Mouse (Mus musculus): Measurements from ENCODE around the gene Osbpl9.
A peak's percentile ranks its signal among the peaks of the same experiment; 100 is the strongest.

Gene Osbpl9

GRCm38 (mm10) chr4:109204416-109204815 is 2.3 kb upstream of the Osbpl9 start:
- no peak for DNase-seq (ENCODE audit: low spot score)

DNA sequence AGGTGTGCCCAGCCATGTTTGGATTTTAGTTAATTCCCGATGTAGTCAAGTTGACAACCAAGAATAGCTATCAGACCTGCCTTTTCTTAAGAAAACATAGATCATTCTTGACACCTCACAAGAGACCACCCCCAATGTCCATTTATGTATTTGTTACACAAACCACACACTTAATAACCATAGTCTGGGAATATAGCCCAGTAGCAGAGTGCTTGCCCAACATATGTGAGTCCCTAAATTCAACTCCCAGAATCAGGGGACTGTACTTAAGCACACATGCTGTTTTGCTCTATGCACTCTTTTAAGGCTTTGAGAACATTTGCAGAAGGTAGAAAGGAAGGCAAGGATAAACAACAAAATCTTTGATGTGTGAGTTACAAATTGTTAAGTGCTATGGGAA is 1.9 kb upstream of the Osbpl9 start:
- no peak for DNase-seq (ENCODE audit: low spot score)

GRCm38 (mm10) chr4:109199069-109199468 is 3.0 kb downstream of the Osbpl9 start:
- DNase-seq (ENCODE audit: low spot score): no peak

DNA sequence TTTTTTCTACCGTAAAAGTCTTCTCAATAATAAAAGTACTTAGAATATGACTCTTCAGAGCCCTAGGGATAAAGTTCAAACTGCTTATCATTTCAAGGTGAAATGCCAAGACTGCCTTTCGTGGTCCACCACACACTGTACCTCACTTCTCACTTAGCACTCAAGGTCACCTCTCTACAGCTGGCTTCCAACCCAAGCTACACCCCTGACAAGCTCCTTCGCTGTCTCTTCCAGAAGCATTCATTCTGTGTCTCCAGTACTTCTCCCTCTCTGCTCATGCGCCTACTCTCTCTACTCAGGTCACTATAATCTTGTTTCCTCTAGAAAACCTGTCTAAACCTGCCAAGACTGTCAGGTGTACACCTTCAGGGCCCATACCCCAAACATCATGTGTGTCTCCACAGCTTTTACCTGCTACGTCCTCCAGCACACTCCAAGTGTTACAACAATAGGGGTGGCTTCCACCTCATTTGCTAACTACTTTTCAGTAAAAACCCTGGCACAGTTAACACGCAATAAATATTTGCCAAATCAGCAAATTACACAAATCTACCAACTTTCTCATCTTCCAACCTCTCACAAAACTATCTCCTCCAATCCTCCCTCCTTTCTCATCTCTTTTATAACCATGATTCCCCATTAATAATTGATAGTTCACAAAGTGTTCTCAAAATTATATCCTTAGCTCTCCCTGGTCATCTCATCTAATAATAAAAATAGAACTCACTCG is 6.0 kb downstream of the Osbpl9 start:
- no peak for DNase-seq (ENCODE audit: low spot score)

- DNase-seq (ENCODE audit: low spot score): no peak
Observed at GRCm38 (mm10) chr4:109193886-109194285, 8.2 kb downstream of the Osbpl9 start.

- DNase-seq (ENCODE audit: low spot score): no peak
Observed at GRCm38 (mm10) chr4:109191598-109191997, 10.5 kb downstream of the Osbpl9 start.

DNA sequence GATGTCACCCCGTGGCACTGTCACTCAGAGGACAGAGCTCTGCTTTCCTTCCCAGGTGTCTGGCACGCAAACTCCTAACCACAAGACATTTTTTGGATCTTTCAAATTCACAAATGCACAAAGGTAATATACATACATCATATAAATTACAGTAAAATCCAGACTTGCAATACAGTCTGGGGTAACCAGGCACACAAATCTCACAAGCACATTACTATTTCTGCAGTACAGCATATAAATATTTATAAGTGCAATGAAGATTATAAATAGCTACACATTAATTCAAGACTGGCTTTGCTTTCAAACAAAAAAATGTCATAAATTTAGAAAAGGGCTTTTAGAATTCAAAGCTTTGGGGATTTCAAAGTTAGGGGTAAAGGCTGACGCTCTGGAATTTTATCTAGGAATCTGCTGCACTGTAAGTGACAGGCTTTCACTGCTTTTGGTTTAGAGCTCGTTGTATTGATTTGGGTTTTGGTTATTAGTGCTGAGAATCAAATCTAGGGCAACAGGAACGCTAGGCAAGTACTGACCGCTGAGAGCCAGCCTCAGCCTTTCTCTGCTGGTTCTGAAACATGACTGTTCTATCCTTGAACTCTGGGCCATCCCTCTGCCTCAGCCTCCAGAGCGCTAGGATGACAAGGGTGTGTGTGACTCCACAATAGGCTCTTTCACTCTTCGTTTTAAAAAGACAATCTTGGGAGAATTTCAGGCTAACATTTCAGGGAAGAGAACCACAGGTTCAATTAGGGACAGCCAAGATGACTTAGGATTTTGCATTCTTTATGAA is 16.3 kb downstream of the Osbpl9 start:
- no peak for DNase-seq (ENCODE audit: low spot score)

DNA sequence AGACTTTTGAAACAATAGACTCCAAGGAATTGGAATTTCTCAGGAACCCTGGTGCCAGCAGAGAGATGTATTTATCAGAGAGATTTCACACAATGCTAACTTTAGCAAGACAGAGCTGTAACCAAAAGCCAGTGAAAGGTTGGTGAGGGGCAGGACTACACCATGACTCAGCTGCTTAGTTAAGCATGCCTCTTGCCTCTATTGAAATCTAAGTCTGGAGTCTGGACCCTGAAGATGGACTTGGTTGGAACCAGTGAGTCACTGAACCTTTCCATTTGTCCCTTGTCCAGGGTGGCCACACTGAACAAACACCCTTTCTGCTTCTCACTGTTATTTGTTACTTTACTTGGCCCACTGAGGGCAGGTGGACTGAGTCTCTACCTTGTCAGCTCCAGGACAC is 26.4 kb downstream of the Osbpl9 start:
- no peak for DNase-seq (ENCODE audit: low spot score)

DNA sequence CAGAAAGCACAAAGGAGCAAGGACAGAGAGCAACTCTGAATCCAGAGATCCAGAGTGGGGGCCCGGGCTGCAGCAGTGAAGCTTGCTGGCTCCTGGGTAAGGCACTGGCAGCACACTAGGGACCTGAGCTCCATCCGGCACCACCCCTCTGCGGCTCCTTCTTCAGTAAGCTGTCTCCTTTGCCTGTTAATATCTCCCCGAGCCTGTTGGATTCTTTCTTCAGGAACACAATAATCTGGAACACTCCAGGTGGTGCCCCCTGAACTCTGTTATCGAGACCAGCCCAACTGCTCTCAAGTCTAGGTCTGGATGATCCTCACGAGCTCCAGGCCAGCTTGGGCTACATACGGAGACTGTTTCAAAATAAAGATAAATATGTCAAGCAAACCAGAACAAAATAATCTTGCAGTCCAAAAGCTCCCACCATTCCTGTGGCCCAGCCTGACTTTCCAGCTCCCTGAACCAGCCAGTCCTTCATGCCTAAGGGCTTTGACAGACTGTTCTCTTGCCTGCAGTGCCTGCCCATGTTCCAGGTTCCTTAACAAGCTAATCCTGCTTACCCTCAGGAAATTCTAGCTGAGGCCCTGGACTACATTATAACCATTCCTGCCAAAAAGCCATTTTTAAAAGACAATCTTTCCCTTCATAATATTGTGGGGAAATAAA is 28.2 kb downstream of the Osbpl9 start:
- no peak for DNase-seq (ENCODE audit: low spot score)

- no peak for DNase-seq (ENCODE audit: low spot score)
Observed at GRCm38 (mm10) chr4:109173369-109173768, 28.7 kb downstream of the Osbpl9 start.

GRCm38 (mm10) chr4:109165521-109166173 is 36.4 kb downstream of the Osbpl9 start:
- peak; percentile 92 for DNase-seq (ENCODE audit: low spot score)

GRCm38 (mm10) chr4:109156481-109157261 is 45.4 kb downstream of the Osbpl9 start:
- no peak for DNase-seq (ENCODE audit: low spot score)

DNA sequence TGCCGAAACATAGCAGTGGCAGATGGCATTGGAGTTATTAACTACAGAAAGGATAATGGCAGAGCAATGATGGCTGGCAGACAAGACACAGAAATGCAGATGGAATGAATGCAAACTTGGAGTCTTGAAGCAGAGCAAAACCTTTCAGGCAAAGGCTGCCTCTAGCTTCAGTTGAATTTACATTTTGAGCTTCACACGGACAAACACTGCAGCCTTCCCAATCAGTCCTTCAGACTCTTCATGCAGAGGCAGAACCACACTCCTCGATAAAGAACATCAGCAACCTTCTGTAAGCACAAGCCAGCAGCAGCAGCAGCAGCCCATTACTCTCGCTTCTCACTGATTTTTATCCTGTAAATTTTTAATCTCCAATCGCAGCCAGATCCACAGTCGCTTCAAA is 46.0 kb downstream of the Osbpl9 start:
- DNase-seq (ENCODE audit: low spot score): no peak

DNA sequence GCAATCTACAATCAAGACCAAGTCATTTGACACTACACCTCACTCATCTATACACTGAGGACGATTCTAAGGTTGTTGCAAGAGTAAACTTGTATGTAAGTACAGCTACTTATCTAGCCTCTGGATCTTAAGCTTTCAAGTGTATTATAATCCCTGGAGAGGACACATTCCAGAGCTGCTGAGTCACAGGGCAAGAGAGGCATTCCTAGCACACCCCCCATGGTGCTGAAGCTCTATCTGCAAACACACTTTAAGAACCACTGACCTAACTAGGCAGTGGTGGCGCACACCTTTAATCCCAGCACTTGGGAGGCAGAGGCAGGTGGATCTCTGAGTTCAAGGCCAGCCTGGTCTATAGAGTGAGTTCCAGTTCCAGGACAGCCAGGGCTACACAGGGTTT is 51.9 kb downstream of the Osbpl9 start:
- DNase-seq (ENCODE audit: low spot score): no peak

GRCm38 (mm10) chr4:109149411-109149810 is 52.7 kb downstream of the Osbpl9 start:
- no peak for DNase-seq (ENCODE audit: low spot score)

DNA sequence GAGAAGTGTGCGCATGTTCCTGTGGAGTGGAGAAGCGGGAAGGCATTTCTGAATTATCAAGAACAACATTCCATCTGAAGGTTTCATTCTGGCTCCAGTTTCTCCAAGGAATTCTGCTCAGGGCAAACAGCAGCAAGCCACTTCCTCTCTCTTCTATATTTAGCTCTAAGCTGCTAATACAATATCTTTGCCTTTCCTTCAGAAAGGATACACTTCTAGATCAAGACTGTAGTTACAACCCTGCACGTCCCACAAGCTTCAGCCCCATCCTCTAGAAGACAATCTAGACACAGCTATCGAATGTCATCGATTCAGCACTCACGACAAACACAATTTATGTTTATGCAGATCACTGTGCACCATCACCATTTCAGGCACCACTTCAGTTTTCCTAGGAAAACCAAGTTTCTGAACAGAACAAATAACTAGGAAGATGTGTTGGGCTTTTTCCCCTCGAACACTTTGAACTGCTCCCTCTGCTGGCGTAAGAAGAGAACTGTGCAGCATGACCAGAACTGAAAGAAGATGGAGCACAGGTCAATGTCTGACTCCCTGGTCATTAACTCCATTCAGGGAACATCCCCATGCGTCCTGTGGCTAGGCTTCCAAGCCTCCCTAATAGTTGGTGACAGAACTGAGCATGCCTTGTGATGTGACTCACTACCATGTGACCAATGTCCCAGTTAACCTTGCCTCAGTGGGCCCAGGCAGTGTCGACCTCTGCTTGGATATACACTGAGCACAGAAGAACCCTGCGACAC is 54.6 kb downstream of the Osbpl9 start:
- peak; percentile 82 for DNase-seq (ENCODE audit: low spot score)

DNA sequence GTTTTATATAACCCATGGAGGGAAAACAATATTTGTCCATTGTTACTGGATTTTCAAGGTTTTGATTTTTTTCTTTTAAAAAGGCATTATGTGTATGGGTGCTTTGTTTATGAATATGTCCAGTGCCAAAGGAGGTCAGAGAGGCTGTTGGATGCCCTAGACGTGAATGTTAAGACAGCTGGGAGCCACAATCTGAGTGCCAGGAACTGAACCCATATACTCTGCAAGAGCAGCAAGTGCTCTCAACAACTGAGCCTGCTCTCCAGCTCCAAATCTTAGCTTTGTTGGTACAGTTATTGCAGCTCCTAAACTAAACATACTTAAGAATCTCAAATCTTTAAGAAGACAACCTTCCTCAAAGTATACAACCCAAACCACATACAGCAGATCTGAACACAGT is 59.0 kb downstream of the Osbpl9 start:
- no peak for DNase-seq (ENCODE audit: low spot score)

- no peak for DNase-seq (ENCODE audit: low spot score)
Observed at GRCm38 (mm10) chr4:109138551-109138950, 63.5 kb downstream of the Osbpl9 start.

DNA sequence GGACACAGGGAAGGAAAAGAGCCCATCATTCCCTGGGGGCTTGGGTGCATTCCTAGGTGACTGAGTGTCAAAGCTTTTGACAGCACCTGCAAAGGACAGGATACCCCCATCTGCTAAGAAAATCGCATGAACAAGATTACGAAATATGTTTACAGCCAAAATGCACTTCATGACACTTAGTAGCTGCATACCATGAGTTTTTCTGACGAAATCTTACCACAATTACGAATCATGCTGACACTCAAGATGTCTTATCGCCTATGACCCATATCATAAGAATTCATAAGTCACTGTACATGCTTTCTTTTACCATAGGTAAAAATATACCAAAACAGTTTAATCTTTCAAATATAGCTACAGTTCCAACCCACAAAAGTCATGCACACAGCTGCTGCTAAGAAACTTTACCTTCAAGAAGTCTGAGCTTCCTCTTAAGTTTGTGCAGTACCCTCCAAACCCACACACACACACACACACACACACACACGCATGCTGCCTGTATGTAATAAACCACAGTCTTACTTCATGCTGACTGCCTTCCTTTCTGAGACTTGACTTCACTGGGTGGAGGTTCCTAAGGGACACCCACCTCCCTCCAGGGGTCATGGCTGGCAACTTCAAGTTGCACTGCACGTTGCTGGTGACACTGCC is 65.5 kb downstream of the Osbpl9 start:
- DNase-seq (ENCODE audit: low spot score): no peak

- DNase-seq (ENCODE audit: low spot score): no peak
Observed at GRCm38 (mm10) chr4:109134955-109135354, 67.1 kb downstream of the Osbpl9 start.

All from embryo, embryonic 10 days (tissue).